Mouse (Mus musculus): Measurements from ENCODE around the gene Atxn7l3b.

Gene Atxn7l3b

GRCm38 (mm10) chr10:112876655-112877393 is 52.0 kb downstream of the Atxn7l3b start:
- DNase-seq (ENCODE audit: low spot score) = peak; percentile 50

Data from embryo, embryonic 10.5 days (tissue).